Mouse (Mus musculus) MEL (cell line): ENCODE measurements at regions not wholly inside any gene's neighbourhood (a gene's known extent, or its start where the extent isn't known, plus 50 kb on each side); places are given as distances from the start of the nearest gene placed in this dataset.

ENCODE experiments used
- CTCF ChIP-seq, 3 experiments: IDR thresholded peaks in 2 of 3; conservative IDR thresholded peaks in 1 of 3; 2 replicates each; pipeline ENCODE4 v1.5.1; 2011 to 2012; ENCODE audit warnings: low read length in 3 of 3, low read depth in 2 of 3, mild to moderate bottlenecking in 2 of 3, improper control_type of control experiment in 1 of 3, inconsistent platforms in 1 of 3, mixed read lengths in 1 of 3, moderate library complexity in 1 of 3; ENCODE audit not compliant: control insufficient read depth in 1 of 3, insufficient read depth in 1 of 3, poor library complexity in 1 of 3, severe bottlenecking in 1 of 3
- EP300 ChIP-seq, 2 experiments: IDR thresholded peaks; 2 replicates each; pipeline ENCODE4 v1.6.1; 2011; ENCODE audit warnings: improper control_type of control experiment in 2 of 2, low read length in 2 of 2, low read depth in 1 of 2, mild to moderate bottlenecking in 1 of 2
- MEF2A ChIP-seq: IDR thresholded peaks from 2 replicates; pipeline ENCODE4 v1.6.1; 2014; ENCODE audit warnings: low read depth, mild to moderate bottlenecking, inconsistent platforms, low read length, improper control_type of control experiment; ENCODE audit not compliant: poor library complexity, insufficient replicate concordance, severe bottlenecking; ENCODE audit errors: extremely low read depth
- MYC ChIP-seq: IDR thresholded peaks from 2 replicates; pipeline ENCODE4 v1.6.1; 2011; ENCODE audit warnings: low read depth, mild to moderate bottlenecking, low read length, improper control_type of control experiment, moderate library complexity
- POLR2A ChIP-seq, 2 experiments: IDR thresholded peaks; 2 replicates each; pipeline ENCODE4 v1.6.1; 2011 to 2012; ENCODE audit warnings: low read length in 2 of 2, mild to moderate bottlenecking in 2 of 2, control low read depth in 1 of 2, improper control_type of control experiment in 1 of 2, low read depth in 1 of 2, moderate library complexity in 1 of 2; ENCODE audit not compliant: control insufficient read depth in 1 of 2, insufficient read depth in 1 of 2, poor library complexity in 1 of 2
- RCOR1 ChIP-seq: IDR thresholded peaks from 2 replicates; pipeline ENCODE4 v1.6.1; 2012; ENCODE audit warnings: low read depth, mild to moderate bottlenecking, inconsistent platforms, low read length, improper control_type of control experiment
- UBTF ChIP-seq: IDR thresholded peaks from 2 replicates; pipeline ENCODE4 v1.6.1; 2012; ENCODE audit warnings: low read depth, mild to moderate bottlenecking, inconsistent platforms, low read length, improper control_type of control experiment, moderate library complexity, borderline replicate concordance; ENCODE audit not compliant: insufficient read depth
- ZNF384 ChIP-seq: IDR thresholded peaks from 2 replicates; pipeline ENCODE4 v1.6.1; 2012; ENCODE audit warnings: low read depth, mild to moderate bottlenecking, inconsistent platforms, low read length, improper control_type of control experiment

DNA sequence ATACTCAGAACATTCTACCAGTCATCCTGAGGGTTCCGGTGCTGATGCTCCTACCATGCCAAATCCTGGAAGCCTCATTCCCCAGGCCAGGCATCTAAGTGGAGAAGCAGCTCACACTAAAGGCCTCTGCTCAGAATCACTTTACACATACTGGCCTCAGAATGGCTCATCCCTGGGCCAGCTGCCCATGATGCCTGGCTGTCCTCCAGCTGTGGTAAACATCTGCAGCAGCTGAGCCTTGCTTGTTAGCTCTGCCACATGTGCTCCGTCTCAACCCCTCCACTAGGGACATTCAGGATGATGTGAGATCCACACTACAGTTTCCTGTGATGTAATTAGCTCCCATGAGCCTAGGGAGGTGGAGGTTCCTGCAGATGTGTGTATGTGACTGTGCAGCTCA is 55.2 kb upstream of the Ret start:
- no peak for TF ChIP-seq CTCF (IDR thresholded peaks at IDR 0.05 in 2 of 3, conservative IDR thresholded peaks at IDR 0.05 in 1 of 3; ENCODE audit: control insufficient read depth in 1 of 3, insufficient read depth in 1 of 3, low read depth in 2 of 3, low read length in 3 of 3, poor library complexity in 1 of 3, severe bottlenecking in 1 of 3)
- no peak for TF ChIP-seq MYC
- TF ChIP-seq EP300 (IDR thresholded peaks at IDR 0.05; ENCODE audit: low read depth in 1 of 2, low read length in 2 of 2): no peak
- no peak for TF ChIP-seq POLR2A (IDR thresholded peaks at IDR 0.05; ENCODE audit: control insufficient read depth in 1 of 2, insufficient read depth in 1 of 2, low read depth in 1 of 2, low read length in 2 of 2, poor library complexity in 1 of 2)
- no peak for TF ChIP-seq ZNF384
- TF ChIP-seq MEF2A: no peak
- TF ChIP-seq UBTF: no peak
- TF ChIP-seq RCOR1: no peak
